Mouse (Mus musculus) midbrain, embryonic 13.5 days (tissue): ENCODE measurements around the gene Ankrd13b. TPM values are rescaled to one million over a fixed set of nuclear protein-coding genes. Genes with fewer than 3 reads are reported as not detected.
A peak's percentile ranks its signal among the peaks of the same experiment; 100 is the strongest.

Experiments used
- ATAC-seq: fragments of 200-750 bp; cut with Nextera tagmentation; 2 replicates; pipeline ENCODE4 v1.8.0; 2017; ENCODE audit warnings: mild to moderate bottlenecking, moderate TSS enrichment, moderate library complexity
- H3K27ac ChIP-seq: fragments of 300-500 bp; sonication (generic); 2 replicates; pipeline ENCODE4 v1.5.1; 2015; ENCODE audit warnings: inconsistent platforms, mild to moderate bottlenecking, moderate library complexity
- H3K27me3 ChIP-seq: fragments of 300-500 bp; sonication (generic); 2 replicates; pipeline ENCODE4 v1.6.1; 2015; ENCODE audit warnings: mild to moderate bottlenecking, inconsistent platforms
- H3K36me3 ChIP-seq: fragments of 300-500 bp; sonication (generic); 2 replicates; pipeline ENCODE4 v1.6.1; 2015; ENCODE audit warnings: mild to moderate bottlenecking, inconsistent platforms
- H3K4me1 ChIP-seq: fragments of 300-500 bp; sonication (generic); replicated peaks from 2 replicates; pipeline ENCODE4 v1.6.1; 2015; ENCODE audit warnings: inconsistent platforms
- H3K4me2 ChIP-seq: fragments of 300-500 bp; sonication (generic); replicated peaks from 2 replicates; pipeline ENCODE4 v1.6.1; 2015; ENCODE audit warnings: moderate library complexity, mild to moderate bottlenecking, inconsistent platforms
- H3K4me3 ChIP-seq: fragments of 300-500 bp; sonication (generic); replicated peaks from 2 replicates; pipeline ENCODE4 v1.5.1; 2015; ENCODE audit warnings: mild to moderate bottlenecking, inconsistent platforms
- H3K9ac ChIP-seq: fragments of 300-500 bp; sonication (generic); replicated peaks from 2 replicates; pipeline ENCODE4 v1.6.1; 2015; ENCODE audit warnings: mild to moderate bottlenecking, inconsistent platforms
- H3K9me3 ChIP-seq: fragments of 300-500 bp; sonication (generic); 2 replicates; pipeline ENCODE4 v1.6.1; 2016; ENCODE audit warnings: mild to moderate bottlenecking, inconsistent platforms
- WGBS: fragments of 180-500 bp; shearing (Covaris S2); methylation state at CpG from one replicate; pipeline ENCODE4 v1.1.7; 2015; 5-methylcytosine and 5-hydroxymethylcytosine counted together
- polyA plus RNA-seq: library from polyadenylated mRNA; unstranded; fragments of >200 nt; fragmentation: Nextera tagmentation; extraction: Ambion mirVana; gene quantifications from 2 replicates; pipeline ENCODE4 v1.2.1, GENCODE M21; 2015

Gene Ankrd13b
- polyA plus RNA-seq, 1 experiment from 2014 or later = 27.6 TPM

DNA sequence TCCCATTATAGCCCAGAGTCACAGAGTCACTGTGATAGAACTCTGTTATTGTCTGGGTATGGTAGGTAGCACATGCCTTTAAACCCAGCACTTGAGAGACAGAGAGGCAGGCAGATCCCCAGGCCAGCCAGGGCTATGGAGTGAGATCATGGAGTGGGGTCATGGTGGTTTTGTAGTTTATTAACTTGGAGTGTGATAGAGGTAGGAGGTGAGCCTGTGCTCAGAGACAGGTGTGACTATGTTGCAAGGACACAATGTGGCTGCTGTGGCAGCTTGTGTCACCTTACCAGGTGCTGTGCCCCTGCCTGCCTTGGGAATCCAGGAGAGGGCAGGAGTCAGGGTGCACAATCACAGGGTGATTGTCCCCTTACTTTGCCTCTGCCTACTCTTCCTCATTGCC, 6.0 kb upstream of the Ankrd13b start:
- H3K4me2 ChIP-seq = peak overlapping the region; percentile 98
- no peaks in the 10 kb centered on the region for H3K9me3 ChIP-seq
- peak overlapping the region; percentile 97; the same call in 1 of the 2 replicates for H3K9ac ChIP-seq
- H3K27me3 ChIP-seq = no peaks in the 10 kb centered on the region
- H3K27ac ChIP-seq = no peak overlapping the region
- H3K36me3 ChIP-seq = peaks cover 21% of the 10 kb centered on the region
- no peak for ATAC-seq
- peak overlapping the region; percentile 97; the same call in 1 of the 2 replicates for H3K4me3 ChIP-seq
- peaks cover 79% of the 10 kb centered on the region for H3K4me1 ChIP-seq

- peak overlapping the region; percentile 97 for H3K4me3 ChIP-seq
These were observed 5.3 kb upstream of the Ankrd13b start for GRCm38 (mm10) chr11:77494782-77495181.

DNA sequence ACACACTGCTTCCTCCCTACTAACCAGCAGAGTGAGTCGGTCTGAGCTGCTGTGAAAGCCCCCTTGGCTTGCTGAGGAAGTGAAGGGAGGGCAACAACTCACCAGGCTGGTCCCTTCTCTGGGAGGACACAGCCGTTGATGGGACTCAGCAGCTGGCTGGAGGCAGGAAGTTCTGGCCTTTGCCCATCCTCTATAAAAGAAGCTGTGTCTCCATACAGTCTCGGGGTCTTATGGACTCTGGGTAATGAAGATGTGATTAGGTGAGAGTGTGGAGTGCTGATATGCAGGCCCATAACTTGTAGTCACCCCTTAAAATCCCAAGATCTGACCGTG, 4.8 kb upstream of the Ankrd13b start:
- peak overlapping the region; percentile 98 for H3K4me2 ChIP-seq
- H3K4me3 ChIP-seq = peak overlapping the region; percentile 97
- no peaks in the 10 kb centered on the region for H3K9me3 ChIP-seq
- no peak for ATAC-seq
- H3K27me3 ChIP-seq = no peaks in the 10 kb centered on the region
- 34% methylated on average over 4 of the region's 4 CpGs for WGBS
- peaks cover 78% of the 10 kb centered on the region for H3K4me1 ChIP-seq
- peak overlapping the region; percentile 89 for H3K27ac ChIP-seq
- peaks cover 9% of the 10 kb centered on the region for H3K36me3 ChIP-seq
- peak overlapping the region; percentile 97 for H3K9ac ChIP-seq

More at GRCm38 (mm10) chr11:77494782-77495181, 5.3 kb upstream of the Ankrd13b start:
- no peaks in the 10 kb centered on the region for H3K27me3 ChIP-seq
- H3K9ac ChIP-seq = peak overlapping the region; percentile 97
- peaks cover 14% of the 10 kb centered on the region for H3K36me3 ChIP-seq
- H3K4me2 ChIP-seq = peak overlapping the region; percentile 98
- H3K4me1 ChIP-seq = peaks cover 78% of the 10 kb centered on the region
- H3K27ac ChIP-seq = 0 out of 2 replicates have a peak overlapping the region, but pooled peaks have one; percentile 89
- no peaks in the 10 kb centered on the region for H3K9me3 ChIP-seq
- 70% methylated on average over 6 of the region's 6 CpGs for WGBS
- ATAC-seq = no peak

- ATAC-seq = no peak
- H3K27me3 ChIP-seq = no peaks in the 10 kb centered on the region
- H3K4me1 ChIP-seq = peaks cover 76% of the 10 kb centered on the region
- H3K9me3 ChIP-seq = no peaks in the 10 kb centered on the region
- H3K4me3 ChIP-seq = peak within 1 kb of the TSS; percentile 97
- peak within 1 kb of the TSS; percentile 89 for H3K27ac ChIP-seq
- under 1% methylated on average over 55 of the region's 74 CpGs for WGBS
- H3K36me3 ChIP-seq = peaks cover 3% of the 10 kb centered on the region; the same call in 1 of the 2 replicates
- peak within 1 kb of the TSS; percentile 98 for H3K4me2 ChIP-seq
- peak within 1 kb of the TSS; percentile 97 for H3K9ac ChIP-seq
These were observed 4.2 kb upstream of the Ankrd13b start, which contains the start of gene Git1 for GRCm38 (mm10) chr11:77493512-77494343. Git1 (plus strand) TSS chr11:77493562.

- peak; percentile 73 for ATAC-seq
- Histone ChIP-seq H3K4me2 (peak overlapping the region; percentile 98), H3K4me1 (peaks cover 76% of the 10 kb centered on the region), H3K27me3 (no peaks in the 10 kb centered on the region), H3K27ac (peak overlapping the region; percentile 89), H3K9me3 (no peaks in the 10 kb centered on the region), H3K36me3 (0 out of 2 replicates have a peak, but pooled peaks cover 3% of the 10 kb centered on the region), H3K4me3 (peak overlapping the region; percentile 97), H3K9ac (peak overlapping the region; percentile 97)
- WGBS = 1% methylated on average over 28 of the region's 32 CpGs
These were observed 3.4 kb upstream of the Ankrd13b start for GRCm38 (mm10) chr11:77492911-77493332.

DNA sequence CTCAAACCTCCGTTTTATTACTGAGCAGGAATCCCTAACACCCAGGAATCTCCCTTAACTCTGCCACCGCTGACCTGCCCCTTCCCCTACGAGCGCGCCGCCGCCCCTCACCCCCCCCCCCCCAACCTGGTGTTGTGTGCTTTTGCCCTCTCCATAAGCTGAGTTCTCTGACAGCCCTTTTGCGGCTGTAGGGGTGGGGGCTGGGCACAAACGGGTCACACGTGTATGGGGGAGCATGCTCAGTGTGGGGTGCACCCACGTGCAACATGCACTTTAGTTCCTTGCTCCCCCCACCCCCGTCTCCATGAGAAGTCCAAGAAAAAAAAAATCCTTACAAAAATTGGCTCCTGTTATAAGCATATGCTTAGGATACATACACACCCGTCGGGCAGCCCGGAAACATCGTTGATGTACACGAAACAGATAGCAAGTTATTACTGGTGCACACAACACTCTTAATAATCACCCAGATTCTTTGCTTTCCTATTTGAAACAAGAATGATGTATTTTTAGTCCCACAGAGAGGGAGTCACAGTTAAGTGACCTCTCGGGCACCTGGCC, 2.9 kb upstream of the Ankrd13b start:
- peak overlapping the region; percentile 97 for H3K9ac ChIP-seq
- 0 out of 2 replicates have a peak, but pooled peaks cover 3% of the 10 kb centered on the region for H3K36me3 ChIP-seq
- 0% methylated on average over 16 of the region's 18 CpGs for WGBS
- H3K4me3 ChIP-seq = peak overlapping the region; percentile 97
- no peak for ATAC-seq
- H3K9me3 ChIP-seq = no peaks in the 10 kb centered on the region
- H3K27me3 ChIP-seq = no peaks in the 10 kb centered on the region
- H3K27ac ChIP-seq = peak overlapping the region; percentile 89
- peak overlapping the region; percentile 98 for H3K4me2 ChIP-seq
- H3K4me1 ChIP-seq = peaks cover 76% of the 10 kb centered on the region

- Histone ChIP-seq H3K27me3 (no peaks in the 10 kb centered on the region), H3K4me1 (peaks cover 77% of the 10 kb centered on the region), H3K4me3 (peak overlapping the region; percentile 97), H3K27ac (peak overlapping the region; percentile 89), H3K9ac (peak overlapping the region; percentile 97), H3K36me3 (no peaks in the 10 kb centered on the region), H3K9me3 (no peaks in the 10 kb centered on the region), H3K4me2 (peak overlapping the region; percentile 98)
- WGBS = under 1% methylated on average over 23 of the region's 23 CpGs
- ATAC-seq = peak; percentile 50
These were observed 2.2 kb upstream of the Ankrd13b start for GRCm38 (mm10) chr11:77491502-77492291.

- Histone ChIP-seq H3K36me3 (no peaks in the 10 kb centered on the region), H3K4me2 (peak overlapping the region; percentile 98), H3K4me3 (peak overlapping the region; percentile 97), H3K9me3 (no peaks in the 10 kb centered on the region), H3K9ac (peak overlapping the region; percentile 97; the same call in 1 of the 2 replicates), H3K27ac (peak overlapping the region; percentile 89), H3K27me3 (no peaks in the 10 kb centered on the region), H3K4me1 (peaks cover 79% of the 10 kb centered on the region)
- peak; percentile 71 for ATAC-seq
- WGBS = under 1% methylated on average over 13 of the region's 13 CpGs
These were observed 1.6 kb upstream of the Ankrd13b start for GRCm38 (mm10) chr11:77491123-77491501.

GRCm38 (mm10) chr11:77490451-77490850, 973 bp upstream of the Ankrd13b start:
- H3K27ac ChIP-seq = peak overlapping the region; percentile 93
- 74% methylated on average over 6 of the region's 6 CpGs for WGBS

GRCm38 (mm10) chr11:77488771-77489581, 502 bp downstream of the Ankrd13b start:
- H3K27ac ChIP-seq = peak overlapping the region; percentile 93
- no peaks in the 10 kb centered on the region for H3K9me3 ChIP-seq
- peak overlapping the region; percentile 98 for H3K4me2 ChIP-seq
- H3K27me3 ChIP-seq = no peaks in the 10 kb centered on the region
- no peak for ATAC-seq
- H3K4me3 ChIP-seq = peak overlapping the region; percentile 97
- H3K9ac ChIP-seq = peak overlapping the region; percentile 98
- H3K36me3 ChIP-seq = no peaks in the 10 kb centered on the region
- 2% methylated on average over 55 of the region's 55 CpGs for WGBS
- H3K4me1 ChIP-seq = peaks cover 77% of the 10 kb centered on the region

More at GRCm38 (mm10) chr11:77490451-77490850, 973 bp upstream of the Ankrd13b start:
- Histone ChIP-seq H3K4me2 (peak overlapping the region; percentile 98), H3K9me3 (no peaks in the 10 kb centered on the region), H3K9ac (peak overlapping the region; percentile 98), H3K4me1 (peaks cover 79% of the 10 kb centered on the region), H3K36me3 (no peaks in the 10 kb centered on the region), H3K4me3 (peak overlapping the region; percentile 97), H3K27me3 (no peaks in the 10 kb centered on the region)
- ATAC-seq = no peak

DNA sequence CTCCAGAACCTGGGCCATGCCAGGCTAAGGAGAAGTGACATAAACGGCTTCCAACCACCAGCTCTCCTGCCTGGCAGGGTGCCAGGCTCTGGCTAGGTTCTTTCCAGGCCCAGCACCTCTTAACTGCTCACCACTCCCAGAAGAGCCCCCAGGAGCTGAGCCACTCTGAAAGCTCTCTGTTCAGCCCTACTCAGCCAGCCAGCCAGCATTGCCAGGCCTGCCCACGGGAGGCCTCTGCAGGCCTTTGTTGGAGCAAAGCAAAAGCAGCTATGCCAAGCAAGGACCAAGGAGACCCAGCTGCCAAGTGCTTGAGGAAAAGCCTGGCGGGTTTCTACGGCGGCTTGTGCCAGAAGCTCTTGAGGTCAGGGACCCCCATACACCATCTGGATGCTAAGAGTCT, 2.7 kb downstream of the Ankrd13b start:
- 44% methylated on average over 5 of the region's 5 CpGs for WGBS
- peak overlapping the region; percentile 97 for H3K4me3 ChIP-seq

More for the DNA sequence above, 2.7 kb downstream of the Ankrd13b start:
- H3K9ac ChIP-seq = peak overlapping the region; percentile 98
- ATAC-seq = no peak
- no peaks in the 10 kb centered on the region for H3K27me3 ChIP-seq
- H3K36me3 ChIP-seq = no peaks in the 10 kb centered on the region
- H3K9me3 ChIP-seq = no peaks in the 10 kb centered on the region
- H3K4me2 ChIP-seq = peak overlapping the region; percentile 98
- H3K27ac ChIP-seq = peak overlapping the region; percentile 69
- peaks cover 79% of the 10 kb centered on the region for H3K4me1 ChIP-seq
